Mouse (Mus musculus) cerebellum, adult 2 months (tissue): Measurements from ENCODE around the gene Etv6. TPM values are rescaled to one million over a fixed set of nuclear protein-coding genes. Genes with fewer than 3 reads are reported as not detected.

ENCODE experiments used
- DNase-seq, 2 experiments: peaks; one replicate each; pipeline ENCODE4 v3.0.0; 2021
- H3K27ac ChIP-seq: fragments of 200-500 bp; 2 replicates; pipeline ENCODE4 v1.5.1; 2012; ENCODE audit warnings: low read length, control low read depth, inconsistent platforms; ENCODE audit not compliant: insufficient read depth
- H3K27me3 ChIP-seq: fragments of 200-500 bp; 2 replicates; pipeline ENCODE4 v1.6.1; 2012; ENCODE audit warnings: inconsistent platforms, mild to moderate bottlenecking, low read length, moderate library complexity; ENCODE audit not compliant: control insufficient read depth, insufficient read depth
- H3K4me1 ChIP-seq: fragments of 200-500 bp; 2 replicates; pipeline ENCODE4 v1.6.1; 2011; ENCODE audit warnings: low read length; ENCODE audit not compliant: control insufficient read depth, insufficient read depth
- H3K4me3 ChIP-seq: fragments of 200-500 bp; replicated peaks from 2 replicates; pipeline ENCODE3; 2011; ENCODE audit warnings: mild to moderate bottlenecking, low read depth, low read length, control low read depth; ENCODE audit not compliant: insufficient read depth
- CTCF ChIP-seq: fragments of 200-500 bp; IDR thresholded peaks from 2 replicates; pipeline ENCODE4 v1.5.1; 2011; ENCODE audit warnings: low read depth, mild to moderate bottlenecking, control low read depth, low read length, moderate library complexity, borderline replicate concordance; ENCODE audit not compliant: insufficient read depth
- POLR2A ChIP-seq: fragments of 200-500 bp; IDR thresholded peaks from 2 replicates; pipeline ENCODE4 v1.6.1; 2011; ENCODE audit warnings: low read length, control low read depth, borderline replicate concordance; ENCODE audit not compliant: insufficient read depth
- WGBS: fragments of 180-500 bp; shearing (Covaris S2); methylation state at CpG from one replicate; pipeline ENCODE4 v1.1.7; 2018; 5-methylcytosine and 5-hydroxymethylcytosine counted together
- polyA plus RNA-seq: library from polyadenylated mRNA; depleted of rRNA; stranded (reverse); fragments of >200 nt; gene quantifications from 2 replicates; pipeline ENCODE4 v1.2.3, GENCODE M21; 2012

The Etv6 gene
- polyA plus RNA-seq, 1 experiment = 8.9 TPM

DNA sequence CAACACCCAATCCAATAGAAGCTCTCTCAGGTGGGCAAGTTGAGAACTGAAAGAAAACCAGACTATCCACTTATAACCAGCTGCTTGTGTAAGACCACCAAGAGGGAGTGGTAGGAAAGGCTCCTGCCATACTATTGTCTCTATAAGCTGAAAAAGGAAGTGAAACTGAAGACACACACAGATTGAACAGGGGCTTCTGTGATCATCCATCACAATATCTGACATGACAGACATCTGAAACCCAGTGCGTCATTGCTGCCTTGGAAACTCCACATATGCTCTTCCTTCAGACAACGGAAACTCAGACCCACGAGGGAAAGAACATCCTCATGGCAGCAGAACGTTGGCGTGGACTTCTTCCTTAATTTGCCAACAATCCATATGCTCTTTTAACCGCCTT, 14.7 kb upstream of the Etv6 start:
- H3K27me3 ChIP-seq = no peaks in the 10 kb centered on the region
- TF ChIP-seq CTCF = no peak
- no peak for TF ChIP-seq POLR2A
- no peak for DNase-seq
- no peak overlapping the region for H3K27ac ChIP-seq
- H3K4me3 ChIP-seq = no peak overlapping the region
- 32% methylated on average over 6 of the region's 6 CpGs for WGBS
- no peaks in the 10 kb centered on the region for H3K4me1 ChIP-seq

DNA sequence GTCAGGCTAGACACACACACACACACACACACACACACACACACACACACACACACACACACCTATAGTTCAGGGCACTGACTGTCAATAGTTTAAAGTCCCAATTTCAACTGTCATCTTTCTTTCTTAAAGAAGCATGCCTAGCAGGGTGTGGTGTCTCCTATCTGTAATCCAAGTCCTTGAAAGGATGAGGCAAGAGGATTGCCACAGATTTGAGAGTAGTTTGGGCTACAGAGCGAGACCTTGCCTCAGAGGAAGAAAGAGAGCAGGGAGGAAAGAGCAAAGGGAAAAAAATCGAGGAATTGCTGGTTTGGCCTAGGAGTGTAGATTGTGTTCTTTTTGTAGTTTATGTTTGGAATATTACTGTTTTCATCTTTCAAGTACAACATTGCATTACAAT, 9.2 kb upstream of the Etv6 start:
- DNase-seq = no peak
- WGBS = 88% methylated on average over 2 of the region's 2 CpGs
- H3K4me3 ChIP-seq = no peak overlapping the region
- no peaks in the 10 kb centered on the region for H3K4me1 ChIP-seq
- no peak overlapping the region for H3K27ac ChIP-seq
- no peaks in the 10 kb centered on the region for H3K27me3 ChIP-seq
- TF ChIP-seq POLR2A (no peak), CTCF (no peak)

DNA sequence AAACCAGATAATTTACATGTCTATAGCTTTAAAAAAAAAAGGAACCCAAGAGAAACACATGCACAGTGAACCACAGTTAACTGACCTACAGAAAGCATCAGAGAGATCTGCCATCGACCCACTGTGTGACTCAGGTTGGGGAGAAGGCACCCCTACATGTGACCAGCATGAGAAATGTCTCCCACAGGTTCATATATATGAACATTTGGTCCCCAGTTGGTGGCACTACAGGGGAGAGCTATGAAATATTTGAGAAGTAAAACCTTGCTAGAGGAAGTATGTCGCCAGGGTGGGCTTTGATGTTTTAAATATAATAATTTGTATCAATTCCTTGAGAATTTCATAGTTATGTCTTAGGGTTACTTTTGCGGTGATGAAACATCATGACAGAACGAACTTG, 8.5 kb upstream of the Etv6 start:
- no peak for DNase-seq
- Histone ChIP-seq H3K4me1 (no peaks in the 10 kb centered on the region), H3K27me3 (no peaks in the 10 kb centered on the region), H3K4me3 (no peak overlapping the region), H3K27ac (no peak overlapping the region)
- WGBS = 89% methylated on average over 4 of the region's 4 CpGs
- no peak for TF ChIP-seq POLR2A
- TF ChIP-seq CTCF = no peak

DNA sequence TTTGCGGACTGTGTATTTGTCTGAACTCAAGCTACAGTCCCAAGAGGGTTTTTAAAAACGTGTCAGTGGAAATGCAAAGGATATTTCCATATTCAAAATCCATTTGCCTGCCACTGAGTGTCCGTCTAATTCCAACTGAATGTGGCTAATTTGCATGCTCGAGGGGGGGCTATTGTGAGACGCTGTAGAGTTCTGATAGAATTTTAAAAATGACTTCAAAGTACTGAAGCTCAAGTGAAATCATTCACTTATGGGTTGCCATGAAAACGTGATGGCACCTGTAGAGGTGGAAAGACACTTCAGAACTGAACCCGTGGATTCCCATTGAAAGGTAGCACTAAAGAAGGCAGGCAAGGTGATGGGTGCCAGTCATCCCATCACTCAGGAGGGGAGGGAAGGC, 3.0 kb upstream of the Etv6 start:
- TF ChIP-seq POLR2A (no peak), CTCF (no peak)
- DNase-seq = no peak
- Histone ChIP-seq H3K4me1 (no peaks in the 10 kb centered on the region), H3K4me3 (no peak overlapping the region), H3K27me3 (no peaks in the 10 kb centered on the region), H3K27ac (no peak overlapping the region)
- WGBS = 35% methylated on average over 7 of the region's 7 CpGs

DNA sequence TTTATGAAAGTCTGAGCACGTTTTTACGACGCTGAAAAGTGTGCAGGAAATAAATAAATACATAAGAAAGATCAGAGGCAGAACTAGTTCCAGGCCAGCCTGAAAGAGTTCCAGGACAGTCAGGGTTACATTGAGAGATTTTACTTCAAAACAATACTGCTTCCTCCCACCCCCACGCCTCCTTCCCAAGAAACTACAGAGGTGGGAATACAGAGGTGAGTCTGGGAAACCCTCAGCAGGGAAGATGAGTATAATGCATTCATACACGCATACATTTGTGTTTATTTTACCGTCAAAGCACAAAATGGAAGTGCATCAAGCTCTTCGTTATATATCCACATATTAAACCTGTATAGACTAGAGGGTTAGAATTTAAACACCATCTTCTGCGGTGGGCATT, 1.1 kb upstream of the Etv6 start:
- peak in 1 of 2 experiments; percentile 40 for DNase-seq
- Histone ChIP-seq H3K4me1 (no peaks in the 10 kb centered on the region), H3K27me3 (no peaks in the 10 kb centered on the region), H3K4me3 (peak overlapping the region; percentile 72), H3K27ac (peak overlapping the region; percentile 91)
- TF ChIP-seq CTCF = no peak
- WGBS = 2% methylated on average over 8 of the region's 8 CpGs

DNA sequence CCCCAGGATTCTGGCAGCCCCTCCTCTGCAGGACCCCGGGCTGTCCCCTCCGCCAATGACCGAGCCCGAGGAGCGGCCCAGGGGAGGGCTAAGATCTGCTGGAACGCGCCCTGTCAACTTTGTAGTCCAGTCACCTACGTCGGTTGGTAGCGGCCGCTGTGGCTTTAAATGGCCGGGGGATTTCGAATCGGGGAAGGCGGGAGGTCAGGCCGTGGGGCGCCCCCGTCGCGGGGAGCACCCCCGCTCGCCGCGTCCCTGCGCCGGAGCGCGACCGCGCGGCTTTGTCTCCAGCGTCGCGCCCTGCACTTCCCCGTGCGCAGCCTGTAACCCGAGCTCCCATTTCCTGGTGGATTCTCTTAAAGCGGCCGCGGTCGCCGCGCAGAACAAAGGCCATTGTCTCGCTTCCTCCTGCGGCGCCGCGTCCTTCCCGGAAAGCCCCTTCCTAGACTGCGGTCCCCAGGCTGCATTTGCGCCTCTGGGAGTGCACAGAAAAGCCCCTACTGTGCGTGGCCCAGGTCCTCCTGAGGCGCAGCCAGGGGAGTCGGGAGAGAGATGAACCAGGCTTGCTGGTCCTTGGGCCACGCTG, 503 bp upstream of the Etv6 start:
- peak overlapping the region; percentile 91 for H3K27ac ChIP-seq
- H3K27me3 ChIP-seq = no peaks in the 10 kb centered on the region
- TF ChIP-seq CTCF (no peak), POLR2A (peak; percentile 26; the same call in 1 of the 2 replicates)
- H3K4me3 ChIP-seq = peak overlapping the region; percentile 72
- no peaks in the 10 kb centered on the region for H3K4me1 ChIP-seq
- peak; percentile 83 to 84 for DNase-seq
- under 1% methylated on average over 55 of the region's 55 CpGs for WGBS

DNA sequence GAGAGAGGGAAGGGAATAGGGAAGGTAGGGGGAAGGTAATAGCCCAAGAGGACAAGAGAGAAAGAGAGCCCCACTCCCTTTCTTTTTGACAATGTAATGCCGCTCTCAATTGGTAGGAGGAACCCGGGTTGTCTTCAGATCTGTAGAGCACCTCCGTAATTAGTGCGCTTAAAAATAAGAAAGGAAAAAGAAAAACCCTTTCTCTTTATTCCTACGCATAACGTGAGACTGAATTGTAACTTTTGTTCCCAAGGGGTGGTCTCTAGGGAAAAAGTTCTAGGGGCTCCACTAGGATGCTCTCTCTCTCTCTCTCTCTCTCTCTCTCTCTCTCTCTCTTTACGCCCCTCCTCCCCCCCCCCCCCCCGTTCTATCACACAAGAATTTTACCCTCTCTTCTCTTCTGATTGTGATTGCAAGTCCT, 1.0 kb downstream of the Etv6 start:
- Histone ChIP-seq H3K4me1 (0 out of 2 replicates have a peak, but pooled peaks cover under 1% of the 10 kb centered on the region), H3K27ac (no peak overlapping the region), H3K27me3 (no peaks in the 10 kb centered on the region), H3K4me3 (peak overlapping the region; percentile 72)
- WGBS = 7% methylated on average over 8 of the region's 8 CpGs
- no peak for TF ChIP-seq CTCF
- no peak for TF ChIP-seq POLR2A
- DNase-seq = no peak

DNA sequence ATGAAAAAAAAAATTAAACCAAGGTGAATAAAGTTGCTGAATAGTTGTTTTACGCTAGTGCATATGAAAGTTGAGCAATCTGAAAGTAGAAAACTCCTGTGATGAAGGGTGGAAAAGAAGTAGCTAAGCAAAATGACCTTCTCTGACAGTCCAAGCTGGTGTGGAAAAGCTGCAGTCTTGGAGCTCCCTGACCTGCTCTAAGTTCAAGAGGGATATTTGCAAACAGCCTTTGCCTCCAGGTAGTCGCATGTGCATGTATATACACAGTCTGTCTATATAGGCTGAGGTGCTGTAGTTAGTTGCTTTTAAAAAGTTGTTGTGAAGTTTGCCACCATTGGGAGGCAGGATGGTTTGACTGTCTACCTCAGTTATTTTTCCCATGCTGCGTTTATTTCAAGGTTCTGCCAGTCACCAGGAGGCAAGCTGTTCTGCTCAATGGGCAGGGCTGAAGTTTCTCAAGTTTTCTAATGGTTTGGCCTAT, 1.5 kb downstream of the Etv6 start:
- H3K4me3 ChIP-seq = peak overlapping the region; percentile 9
- TF ChIP-seq CTCF (no peak), POLR2A (no peak)
- 0 out of 2 replicates have a peak, but pooled peaks cover 5% of the 10 kb centered on the region for H3K4me1 ChIP-seq
- no peak overlapping the region for H3K27ac ChIP-seq
- H3K27me3 ChIP-seq = no peaks in the 10 kb centered on the region
- DNase-seq = no peak
- 42% methylated on average over 3 of the region's 3 CpGs for WGBS
